Mouse (Mus musculus): ENCODE measurements around the gene 4933414I15Rik. TPM values are rescaled to one million over a fixed set of nuclear protein-coding genes. Genes with fewer than 3 reads are reported as not detected.

Gene 4933414I15Rik
- not detected in 2 replicates for polyA plus RNA-seq (2015; fragmentation: Nextera tagmentation; extraction: Ambion mirVana)

DNA sequence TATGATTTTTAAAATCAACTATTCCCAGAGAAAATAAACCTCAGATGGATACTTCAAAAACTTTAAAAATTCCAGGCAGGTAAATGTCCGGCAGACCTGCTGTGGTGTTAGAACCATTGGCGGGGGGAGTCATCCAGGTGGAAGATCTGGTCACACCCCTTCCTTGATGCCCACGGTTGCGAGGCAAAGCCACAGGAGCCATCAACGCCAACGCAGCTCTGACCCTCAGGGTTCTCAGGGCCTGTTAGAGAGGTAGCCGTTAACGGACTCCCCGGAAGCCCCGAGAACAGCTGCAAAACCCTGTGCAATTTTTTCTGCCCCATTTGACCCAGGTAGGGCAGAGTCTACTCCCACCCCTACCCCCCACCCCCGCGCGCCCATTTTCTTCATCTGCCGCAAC, at the start of gene 4933414I15Rik:
TSS of gene 4933414I15Rik (minus strand) at position 260 of the 400 bp plus-strand sequence.
- no peak for DNase-seq (ENCODE audit: low spot score)

DNA sequence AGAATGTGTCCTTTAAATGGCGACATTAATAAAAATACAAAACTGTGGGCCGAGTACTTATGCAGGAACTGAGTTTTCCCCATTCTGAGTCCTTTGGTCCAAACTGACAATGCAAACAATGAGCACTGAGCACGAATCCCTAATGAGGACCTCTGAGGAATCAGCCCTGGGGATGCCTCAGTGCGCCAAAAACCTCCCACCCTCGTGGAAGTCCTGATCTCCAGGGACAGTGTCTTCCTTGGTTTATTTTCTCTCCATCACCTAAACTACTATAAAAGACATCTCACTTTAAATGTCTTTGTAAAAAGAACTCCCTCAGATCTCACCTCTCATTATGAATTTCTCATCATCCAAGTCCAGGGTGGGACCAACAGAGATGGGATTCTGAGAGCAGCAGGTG, 38.1 kb upstream of the 4933414I15Rik start, which contains the start of gene Olfr1377:
TSS of gene Olfr1377 (plus strand) at position 301 of the 400 bp plus-strand sequence.
- no peak for DNase-seq (ENCODE audit: low spot score)

DNA sequence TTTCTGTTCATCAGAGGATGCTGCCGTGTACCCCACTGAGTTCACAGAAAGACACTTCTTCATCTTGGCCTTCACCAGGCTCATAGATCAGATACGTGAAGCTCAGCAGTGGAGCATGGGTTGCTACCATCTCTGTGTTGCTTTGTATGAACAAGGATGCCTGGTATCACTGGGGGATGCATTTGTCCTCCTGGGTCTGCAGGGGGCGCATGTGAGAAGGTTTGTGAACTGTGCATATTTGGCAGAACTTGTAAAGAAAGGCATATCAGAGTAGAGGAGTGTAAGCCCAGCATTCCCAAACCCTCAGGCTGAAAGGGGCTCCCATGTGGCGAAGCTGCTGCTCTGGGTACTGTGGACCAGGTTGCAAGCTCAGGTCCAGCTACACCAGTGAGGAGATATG, 33.7 kb upstream of the 4933414I15Rik start:
- DNase-seq (ENCODE audit: low spot score), result no peak

DNA sequence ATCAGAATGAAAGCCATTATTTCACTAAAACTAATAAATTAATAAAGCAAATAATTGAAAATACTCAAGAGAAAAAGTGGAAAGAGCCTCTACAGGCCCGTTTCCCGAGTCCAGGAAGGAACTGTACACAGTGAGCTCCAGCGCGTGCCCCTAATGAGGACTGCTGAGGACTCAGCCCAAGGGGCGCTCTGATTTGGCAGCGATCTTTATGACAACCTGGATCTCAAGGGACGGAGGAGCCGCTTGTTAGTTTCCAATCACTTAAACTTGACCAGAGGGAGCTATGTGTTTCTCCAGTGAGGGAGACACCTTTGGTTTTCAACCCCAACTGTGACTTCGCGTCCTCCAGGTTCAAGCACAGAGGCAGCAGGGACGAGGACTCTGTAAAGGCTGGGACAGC, 22.7 kb upstream of the 4933414I15Rik start, which contains the start of gene Olfr1378:
TSS of gene Olfr1378 (plus strand) at position 301 of the 400 bp plus-strand sequence.
- DNase-seq (ENCODE audit: low spot score), result no peak

DNA sequence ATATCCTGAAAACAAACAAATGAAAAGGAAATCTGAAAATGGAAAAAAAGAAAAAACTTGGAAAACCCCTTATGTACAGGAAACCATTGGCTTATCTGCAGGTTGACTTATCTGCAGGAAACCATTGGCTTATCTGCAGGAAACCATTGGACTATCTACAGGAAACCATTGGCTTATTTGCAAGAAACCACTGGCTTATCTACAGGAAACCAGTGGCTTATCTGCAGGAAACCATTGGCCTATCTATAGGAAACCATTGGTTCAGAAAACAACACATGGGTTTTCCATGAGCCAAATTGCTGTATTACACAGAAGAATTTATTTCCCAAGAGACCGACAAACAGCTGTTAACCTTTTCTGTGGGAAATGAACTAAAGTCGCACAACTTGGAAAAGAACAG, 21.3 kb upstream of the 4933414I15Rik start:
- no peak for DNase-seq (ENCODE audit: low spot score)

DNA sequence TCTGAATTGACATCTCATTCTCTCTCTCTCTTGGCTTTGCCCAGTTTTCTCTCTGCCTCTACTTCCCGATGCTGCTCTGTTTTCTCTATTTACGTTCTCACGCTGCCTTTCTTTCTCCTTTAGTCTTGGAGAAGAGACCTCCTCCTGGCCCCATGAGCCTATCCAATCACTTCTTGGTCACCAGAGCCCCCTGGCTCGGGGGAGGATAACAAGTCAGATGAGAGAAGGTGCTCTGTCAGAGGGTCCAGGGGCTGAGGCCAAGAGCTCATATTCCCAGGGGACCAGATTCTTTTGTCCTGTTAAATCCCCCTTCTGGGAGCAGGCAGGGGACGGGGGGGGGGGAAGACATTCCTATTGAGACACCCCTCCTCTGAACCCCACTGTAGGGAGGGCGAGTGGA, 10.1 kb upstream of the 4933414I15Rik start, which contains the start of gene Prop1:
TSS of gene Prop1 (minus strand) at position 101 of the 400 bp plus-strand sequence.
- no peak for DNase-seq (ENCODE audit: low spot score)

DNA sequence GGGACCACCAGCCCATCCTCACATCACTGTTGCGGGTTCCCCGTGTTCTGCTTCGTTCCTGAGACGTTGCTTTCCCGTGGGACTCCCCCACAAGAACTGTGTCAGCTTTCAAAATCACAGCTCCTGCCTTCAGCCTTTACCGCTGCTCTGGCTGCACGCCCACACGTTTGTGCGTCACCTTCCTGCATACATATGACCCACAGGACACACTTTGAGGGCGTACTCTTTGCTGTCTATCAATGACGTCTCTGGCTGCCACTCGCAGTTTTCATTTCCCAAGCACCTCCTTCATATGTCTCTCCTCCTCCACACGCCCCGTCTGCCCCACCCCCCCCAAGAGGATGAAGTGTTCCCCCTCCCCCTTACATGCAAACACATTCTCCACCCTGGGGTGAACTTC, 8.7 kb upstream of the 4933414I15Rik start:
- DNase-seq (ENCODE audit: low spot score), result no peak

DNA sequence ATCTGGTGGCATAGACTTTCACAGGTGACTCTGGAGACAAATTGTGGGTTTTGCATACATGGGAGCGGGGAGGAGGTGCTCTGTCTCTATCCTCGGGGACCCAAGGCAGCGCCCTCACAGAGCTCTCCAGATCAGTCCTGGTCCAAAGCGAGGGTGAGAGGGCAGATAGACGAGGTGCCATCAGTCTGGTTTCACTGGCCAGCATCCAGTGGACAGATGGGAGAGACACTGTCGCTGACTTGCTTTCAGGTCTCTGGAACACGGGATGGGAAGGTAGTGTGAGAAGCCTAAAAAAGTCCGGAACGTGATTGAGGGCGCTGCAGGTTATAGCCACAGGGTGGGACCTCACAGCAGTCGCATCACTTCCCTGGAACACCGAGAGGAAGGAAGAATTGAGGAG, 1.2 kb downstream of the 4933414I15Rik start:
- no peak for DNase-seq (ENCODE audit: low spot score)

DNA sequence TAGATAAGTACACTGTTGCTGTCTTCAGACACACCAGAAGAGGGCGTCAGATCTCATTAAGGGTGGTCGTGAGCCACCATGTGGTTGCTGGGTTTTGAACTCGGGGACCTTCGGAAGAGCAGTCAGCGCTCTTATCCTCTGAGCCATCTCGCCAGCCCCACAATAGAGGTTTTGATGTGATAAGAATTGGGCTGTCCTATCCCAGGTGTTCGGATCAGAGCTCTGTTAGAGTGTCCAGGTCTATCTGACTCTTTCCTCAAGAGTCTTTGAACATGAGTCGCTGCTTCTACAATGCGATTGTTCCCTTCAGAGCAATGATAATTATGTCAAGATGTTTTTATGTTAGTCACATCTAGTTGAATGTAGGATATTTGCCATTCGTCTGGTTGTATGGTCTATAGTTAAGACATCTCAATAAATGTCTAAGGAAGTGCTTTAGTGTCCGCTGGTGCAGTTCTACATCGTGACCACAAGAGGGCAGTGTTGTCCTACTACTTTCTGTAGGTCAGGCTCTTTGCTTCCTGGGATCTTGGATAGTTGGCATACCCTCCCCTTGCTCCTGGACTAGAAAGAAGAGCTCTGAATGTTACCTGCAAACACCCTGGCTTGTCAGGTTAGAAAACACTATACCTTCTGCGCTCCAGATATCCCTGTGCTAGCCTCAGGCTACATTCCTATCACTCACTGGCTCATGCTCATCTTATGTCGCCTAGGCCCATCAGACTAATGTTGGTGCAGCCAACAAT, 3.8 kb downstream of the 4933414I15Rik start:
- peak; percentile 71 for DNase-seq (ENCODE audit: low spot score)

DNA sequence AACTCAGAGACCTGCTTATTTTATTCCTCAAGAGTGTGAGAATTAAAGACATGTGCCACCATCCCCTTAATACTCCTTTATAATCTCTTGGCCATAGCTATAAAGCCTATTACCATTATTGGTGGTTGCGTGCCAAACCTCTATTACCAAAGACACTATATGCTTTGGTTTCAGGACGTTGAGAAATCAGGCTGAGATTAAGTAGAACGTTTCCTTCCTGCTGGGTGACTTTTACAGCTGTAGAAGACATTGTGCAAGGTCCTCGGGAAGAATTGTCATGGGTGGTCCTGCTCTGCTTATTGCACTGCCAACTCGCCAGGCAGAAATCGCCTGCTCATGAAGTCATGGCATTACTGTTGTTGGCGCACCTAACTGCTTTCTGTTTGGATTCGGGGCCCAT, 5.1 kb downstream of the 4933414I15Rik start:
- DNase-seq (ENCODE audit: low spot score), result no peak

DNA sequence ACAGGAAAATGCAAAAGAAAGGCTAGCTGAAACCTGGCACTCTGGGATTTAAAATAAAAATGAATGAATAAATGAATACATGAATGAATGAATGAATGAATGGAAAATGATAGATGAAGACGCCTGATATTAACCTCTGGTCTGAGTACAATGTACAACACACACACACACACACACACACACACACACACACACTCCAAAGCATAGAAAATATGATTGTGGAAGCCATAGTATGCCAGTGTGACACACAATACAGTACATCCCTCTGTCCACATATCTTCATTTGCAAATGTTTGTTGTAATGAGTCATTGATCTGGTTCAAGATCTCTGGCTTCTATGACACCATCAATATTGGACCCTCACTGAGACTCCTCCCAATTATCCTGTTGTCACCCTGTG, 11.5 kb downstream of the 4933414I15Rik start:
- no peak for DNase-seq (ENCODE audit: low spot score)

DNA sequence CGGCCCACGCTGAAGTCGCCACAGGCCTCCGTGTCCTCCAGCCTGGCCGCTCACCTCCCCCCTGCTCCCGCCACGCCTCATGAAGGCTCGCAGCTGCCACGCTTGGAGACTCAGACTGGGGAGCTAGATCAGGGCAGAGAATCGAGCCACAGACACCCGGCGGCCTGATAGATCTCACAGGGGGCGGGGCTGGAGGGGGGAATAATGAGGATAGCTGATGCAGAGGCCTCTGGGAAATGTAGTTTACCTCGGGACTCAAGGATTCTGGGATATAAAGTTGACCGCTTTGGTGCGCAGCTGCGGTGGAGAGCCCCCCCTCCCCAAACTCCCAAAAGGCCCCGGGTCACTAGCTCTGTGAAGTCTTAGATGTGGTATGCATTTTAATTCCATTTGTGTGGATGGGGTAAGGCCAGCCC, 12.1 kb downstream of the 4933414I15Rik start, which contains the start of gene Zfp354b:
TSS of gene Zfp354b (minus strand) at position 183 of the 416 bp plus-strand sequence.
- DNase-seq (ENCODE audit: low spot score), result peak; percentile 48

DNA sequence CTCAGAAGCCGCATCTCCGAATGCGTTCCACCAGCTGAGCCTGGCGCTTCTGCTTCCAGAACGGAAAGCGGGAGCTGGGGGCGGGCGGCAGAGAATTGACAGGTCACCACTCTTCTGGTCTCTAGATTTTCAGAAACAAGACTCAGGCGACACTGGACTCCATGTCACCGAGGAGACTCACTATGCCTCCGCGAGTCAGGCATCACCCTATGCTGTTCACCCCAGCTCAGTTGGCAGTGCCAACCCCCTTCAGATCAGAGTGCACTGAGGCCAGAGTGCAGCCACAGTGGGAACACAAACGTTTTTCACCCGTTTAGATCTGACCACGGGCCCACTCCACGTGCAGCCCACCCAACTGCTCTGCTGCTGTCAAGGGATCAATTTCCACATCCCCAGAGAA, 12.5 kb downstream of the 4933414I15Rik start:
- no peak for DNase-seq (ENCODE audit: low spot score)

DNA sequence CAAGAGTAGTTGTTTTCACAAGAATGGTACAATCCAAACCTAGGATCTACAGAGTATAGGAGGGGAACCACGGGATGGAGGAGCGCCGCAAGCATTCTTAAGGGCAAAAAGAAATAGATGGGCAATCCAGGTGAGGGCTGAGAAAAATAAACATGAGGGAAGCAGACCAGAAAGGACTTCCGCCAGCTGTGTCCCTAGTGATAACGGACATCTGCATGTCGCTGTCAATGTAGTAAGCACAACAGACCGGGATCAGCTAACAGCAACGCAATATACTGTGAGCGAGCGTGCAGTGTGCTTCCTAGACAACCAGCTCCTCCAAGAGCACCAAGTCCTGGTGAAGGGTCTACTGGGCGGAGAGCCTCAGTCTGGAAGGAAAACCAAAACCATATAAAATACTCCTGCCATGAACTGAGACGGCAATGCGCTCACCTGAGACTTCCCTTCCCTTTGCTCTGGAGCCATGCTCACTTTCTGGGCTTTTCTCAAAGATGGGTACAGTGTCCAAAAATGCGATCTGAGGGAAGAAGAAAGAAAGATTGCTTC, 13.0 kb downstream of the 4933414I15Rik start:
- no peak for DNase-seq (ENCODE audit: low spot score)

DNA sequence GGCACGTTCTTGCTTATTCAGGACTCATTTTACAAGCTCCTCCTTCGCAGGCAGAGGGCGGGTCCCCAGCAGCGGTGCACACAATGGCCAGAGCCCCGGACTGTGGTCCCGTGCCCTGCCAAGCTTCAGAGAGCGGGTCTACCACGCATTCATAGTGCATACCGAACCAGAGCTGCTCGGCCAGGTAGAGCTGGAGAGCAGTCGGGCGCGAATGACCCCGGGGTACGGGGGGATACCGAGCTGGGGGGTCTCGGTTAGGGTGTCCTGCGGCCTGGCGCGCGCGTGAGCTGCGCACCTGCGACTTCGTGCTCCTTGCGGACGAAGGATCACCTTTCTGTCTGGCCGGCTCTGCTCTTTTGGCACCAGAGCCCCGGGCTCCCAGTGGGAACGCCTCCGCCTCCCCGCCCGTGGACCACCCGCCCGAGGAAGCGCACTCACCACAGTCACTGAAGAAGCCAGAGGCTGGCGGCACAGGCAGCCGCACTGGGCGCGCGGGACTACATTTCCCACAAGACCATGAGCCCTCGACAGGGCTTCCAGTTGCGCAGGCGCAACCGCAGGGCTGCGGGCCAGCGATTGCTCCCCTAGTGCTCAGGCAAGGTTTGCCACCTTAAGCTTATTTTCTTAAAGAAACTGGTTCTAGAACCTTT, 27.8 kb downstream of the 4933414I15Rik start, which contains the start of gene Zfp2:
TSS of gene Zfp2 (minus strand) at position 495 of the 650 bp plus-strand sequence.
- peak; percentile 93 for DNase-seq (ENCODE audit: low spot score)

DNA sequence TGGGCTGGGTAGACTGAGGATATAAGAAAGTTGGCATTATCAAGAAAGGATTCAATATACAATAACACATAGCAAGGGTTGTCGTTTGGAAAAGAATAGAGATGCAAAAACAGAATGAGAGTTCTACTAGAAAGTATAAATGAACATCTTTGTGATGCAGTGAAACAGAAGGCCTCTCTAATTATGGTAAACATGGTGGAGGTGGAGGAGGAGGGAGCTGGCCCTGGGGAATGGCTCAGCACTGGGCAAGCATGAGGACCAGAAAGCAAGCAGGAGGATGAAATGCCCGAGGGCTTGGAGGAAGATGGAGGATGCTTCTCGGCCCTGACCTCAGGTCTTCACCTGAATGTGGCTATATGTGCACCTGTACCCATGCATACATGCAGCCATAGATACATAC, 29.1 kb downstream of the 4933414I15Rik start:
- no peak for DNase-seq (ENCODE audit: low spot score)

DNA sequence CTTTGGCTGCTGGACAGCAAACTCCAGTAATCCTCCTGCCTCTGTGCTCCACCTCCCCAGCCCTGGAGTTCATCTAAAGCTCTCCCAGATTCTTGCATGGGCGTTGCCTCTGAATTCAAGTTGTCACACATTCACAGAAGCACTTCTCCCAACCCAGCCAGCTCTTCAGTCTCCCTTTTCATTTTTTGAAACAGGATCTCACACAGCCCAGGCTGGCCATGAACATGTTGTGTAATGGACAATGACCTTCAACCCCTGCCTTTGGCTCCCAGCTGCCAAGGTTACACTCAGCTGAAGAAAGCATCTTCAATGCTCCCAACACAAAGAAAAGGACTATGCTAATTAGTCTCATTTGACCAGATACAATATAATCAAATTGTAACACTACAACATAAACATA, 30.3 kb downstream of the 4933414I15Rik start:
- no peak for DNase-seq (ENCODE audit: low spot score)

DNA sequence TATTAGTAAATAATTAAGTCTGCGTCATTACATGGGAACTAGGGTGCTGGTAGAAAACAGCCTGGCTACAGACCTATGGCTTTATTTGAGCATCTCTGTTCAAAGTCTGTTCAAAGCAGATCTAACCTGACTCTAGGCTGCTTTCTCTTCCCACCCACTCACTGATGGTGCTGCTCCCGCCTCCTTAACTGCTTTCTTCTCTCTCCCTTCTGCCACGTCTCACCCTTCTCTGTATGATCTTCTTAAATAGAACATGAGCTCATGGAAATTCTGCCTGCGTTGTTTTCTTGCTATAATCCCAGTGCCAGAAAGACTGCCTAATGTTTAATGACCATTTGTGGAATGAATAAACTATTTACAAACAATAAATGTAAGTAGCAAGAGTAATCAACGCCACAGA, 35.4 kb downstream of the 4933414I15Rik start:
- DNase-seq (ENCODE audit: low spot score), result no peak

DNA sequence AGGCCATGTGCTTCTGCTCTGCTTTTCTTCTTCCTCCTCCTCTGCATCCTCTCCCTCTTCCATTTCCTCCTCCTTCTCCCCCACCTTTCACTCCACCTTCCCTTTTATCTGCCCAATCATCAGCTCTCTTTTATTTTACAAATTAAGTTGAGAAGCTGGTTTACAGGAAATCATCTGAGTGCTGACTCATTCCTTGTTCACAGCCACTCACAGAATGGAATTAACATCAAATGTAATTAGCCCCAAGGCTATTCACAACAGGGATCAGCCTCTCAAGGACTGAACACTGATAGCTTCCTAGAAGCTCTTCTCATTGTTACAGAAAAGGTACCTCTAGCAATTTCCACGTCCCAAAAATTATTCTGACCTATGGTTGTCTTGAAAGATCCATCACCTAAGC, 46.2 kb downstream of the 4933414I15Rik start:
- DNase-seq (ENCODE audit: low spot score), result no peak

DNA sequence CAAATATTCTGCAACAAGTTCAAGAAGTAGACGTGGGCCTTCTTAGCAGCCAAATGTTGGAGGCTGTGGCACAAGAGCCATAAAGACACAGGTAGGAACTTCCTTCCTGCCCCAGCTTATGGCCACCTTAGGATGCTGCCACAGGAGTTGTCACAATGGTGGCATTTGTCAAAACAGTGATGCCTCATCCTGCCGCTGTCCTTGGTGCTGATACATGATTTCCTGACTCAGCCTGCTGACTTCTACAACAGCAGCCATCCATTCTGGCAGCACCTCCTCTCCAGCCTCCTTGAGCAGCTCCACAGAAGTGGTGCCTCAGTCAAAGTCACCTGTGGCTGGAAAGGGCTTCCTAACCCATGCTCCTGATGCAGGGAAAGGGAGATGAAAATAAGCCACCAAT, 51.1 kb downstream of the 4933414I15Rik start:
- peak; percentile 19 for DNase-seq (ENCODE audit: low spot score)
